Mouse (Mus musculus) mesoderm, embryonic 11.5 days (tissue): Measurements from ENCODE around the gene Methig1.

Experiments
- DNase-seq: peaks from one replicate; pipeline ENCODE4 v3.0.0-alpha.2; 2012; ENCODE audit warnings: low read depth, low spot score

The Methig1 gene

GRCm38 (mm10) chr15:100422899-100423860 is 70.2 kb downstream of the Methig1 start:
- DNase-seq, result peak; percentile 96

GRCm38 (mm10) chr15:100423916-100424315 is 71.0 kb downstream of the Methig1 start:
- no peak for DNase-seq

DNA sequence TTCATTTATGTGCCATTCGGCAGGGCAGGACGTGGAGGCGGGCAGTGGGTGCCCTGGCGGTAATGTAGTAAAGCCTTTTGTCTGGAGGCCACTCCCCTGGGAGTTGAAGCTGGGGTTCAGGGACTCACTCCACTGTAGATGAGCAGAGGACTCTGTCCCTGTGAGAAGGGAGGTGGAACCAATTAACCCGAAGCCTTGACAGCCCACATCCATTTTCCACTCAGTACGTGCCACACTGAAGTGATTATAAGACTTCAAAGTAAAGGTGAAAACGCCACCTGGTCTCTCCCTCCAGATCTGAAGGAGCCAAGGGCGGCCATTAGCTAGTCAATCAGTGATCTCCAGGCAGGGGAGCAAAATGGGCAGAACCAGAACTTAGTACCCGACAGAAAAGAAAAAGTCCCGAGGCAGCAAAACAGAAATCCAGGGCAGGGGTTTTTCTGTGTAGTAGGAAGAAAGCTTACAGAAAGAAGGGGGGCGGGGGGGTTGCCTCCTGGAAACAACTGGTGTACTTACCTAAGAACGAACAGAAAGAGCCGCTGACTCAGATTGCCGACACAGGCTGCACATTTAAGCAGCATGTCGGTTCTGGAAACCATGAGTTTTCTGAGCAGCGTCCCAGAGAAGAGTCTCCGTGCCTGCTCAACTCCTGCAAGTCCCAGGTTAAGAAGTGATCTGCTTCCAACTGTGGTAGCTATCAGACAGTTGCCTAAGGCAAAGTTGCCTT is 71.6 kb downstream of the Methig1 start, which contains the start of gene Slc11a2:
Gene Slc11a2 (minus strand): TSS at position 677 of the 727 bp plus-strand sequence.
- DNase-seq, result no peak

DNA sequence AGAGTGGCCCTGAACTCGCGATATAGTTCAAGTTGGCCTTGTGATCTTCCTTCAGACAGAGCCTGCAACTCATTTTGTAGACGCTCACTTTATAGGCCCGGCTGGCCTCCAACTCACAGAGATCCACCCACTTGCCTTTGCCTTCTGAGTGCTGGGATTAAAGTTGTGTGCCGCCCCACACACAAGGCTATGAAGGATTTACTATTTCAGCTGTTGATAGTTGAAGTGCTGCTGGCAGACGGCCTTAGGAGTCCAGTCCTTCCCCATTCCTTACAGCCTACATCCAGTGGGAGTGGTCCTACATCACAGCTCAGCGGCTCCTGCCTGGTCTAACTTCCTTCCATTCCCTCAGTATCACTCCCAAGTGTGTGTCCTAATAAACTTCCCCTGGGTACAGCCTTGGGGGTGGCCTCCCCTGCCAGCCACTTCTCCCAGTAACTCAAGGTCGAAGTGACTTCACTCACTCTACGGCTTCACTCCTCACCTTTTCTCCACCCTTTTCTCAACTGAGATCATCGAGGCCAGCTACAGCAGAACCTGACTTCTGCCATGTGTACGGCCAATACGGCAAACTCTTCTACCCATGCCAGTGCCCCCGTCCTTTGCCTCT is 75.5 kb downstream of the Methig1 start:
- DNase-seq, result no peak

DNA sequence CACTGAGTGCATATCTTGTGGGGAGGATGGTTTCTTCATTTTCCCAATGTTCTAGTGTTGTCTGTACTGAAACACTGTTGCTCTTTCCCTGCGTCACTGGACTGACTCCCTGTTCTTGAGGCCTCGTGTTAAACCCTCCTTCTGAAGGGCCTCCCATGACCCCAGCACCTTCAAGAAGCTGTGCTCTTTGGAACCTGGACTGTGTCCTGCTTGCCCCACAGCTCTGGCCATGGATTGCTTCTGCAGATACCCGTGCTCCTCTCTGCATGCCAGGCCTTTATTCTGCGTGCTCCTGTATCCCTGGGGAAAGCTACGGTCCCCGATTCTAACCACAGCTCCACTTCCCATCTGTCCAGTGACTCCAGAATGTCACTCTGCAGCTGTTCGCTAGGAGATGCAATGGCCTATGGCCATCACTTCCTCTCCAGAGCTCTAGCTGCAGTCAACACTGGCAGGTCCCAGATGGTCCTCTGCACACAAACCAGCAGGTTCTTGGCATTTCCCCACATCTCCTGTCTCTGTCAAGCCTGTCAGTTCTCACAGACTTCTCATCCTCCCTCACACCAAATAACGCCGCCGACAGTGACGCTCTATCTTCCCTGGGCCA is 77.1 kb downstream of the Methig1 start:
- DNase-seq, result no peak

DNA sequence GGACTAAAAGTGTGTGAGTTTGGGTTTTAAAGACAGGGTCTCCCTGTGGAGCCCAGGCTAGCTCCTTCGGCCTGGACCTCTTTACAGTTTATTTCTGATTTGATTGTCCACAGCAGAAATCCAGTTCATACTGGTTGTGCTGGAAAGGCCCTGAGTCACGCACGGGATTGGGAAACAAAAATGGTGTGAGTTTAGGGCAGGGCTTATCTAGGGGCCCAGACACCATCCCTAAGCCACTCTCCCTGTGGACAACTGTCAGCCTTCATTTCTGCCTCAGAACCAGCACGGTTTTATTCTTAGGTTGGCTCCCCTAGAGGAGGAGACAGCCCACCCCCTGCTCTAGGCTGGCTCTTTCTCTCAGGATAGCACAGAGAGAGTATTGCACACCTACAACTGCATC is 80.3 kb downstream of the Methig1 start:
- no peak for DNase-seq
